Mouse (Mus musculus) heart, adult 2 months (tissue): Measurements from ENCODE around the gene Gm20605. TPM values are rescaled to one million over a fixed set of nuclear protein-coding genes. Genes with fewer than 3 reads are reported as not detected.

Experiments used
- DNase-seq, 2 experiments: peaks; one replicate each; pipeline ENCODE4 v3.0.0; 2021
- H3K27ac ChIP-seq: fragments of 200-600 bp; 2 replicates; pipeline ENCODE4 v1.8.1; 2022
- H3K27me3 ChIP-seq: fragments of 200-500 bp; 2 replicates; pipeline ENCODE4 v1.6.1; 2012; ENCODE audit warnings: mild to moderate bottlenecking, low read length, inconsistent platforms, mixed read lengths; ENCODE audit not compliant: control insufficient read depth, insufficient read depth
- H3K36me3 ChIP-seq: fragments of 200-500 bp; 2 replicates; pipeline ENCODE4 v1.6.1; 2012; ENCODE audit warnings: low read length, inconsistent platforms; ENCODE audit not compliant: control insufficient read depth, insufficient read depth
- H3K4me1 ChIP-seq: fragments of 200-500 bp; 2 replicates; pipeline ENCODE4 v1.6.1; 2011; ENCODE audit warnings: low read length; ENCODE audit not compliant: control insufficient read depth, insufficient read depth
- H3K4me3 ChIP-seq: fragments of 200-600 bp; 2 replicates; pipeline ENCODE4 v1.8.1; 2022
- H3K79me2 ChIP-seq: fragments of 200-500 bp; replicated peaks from 2 replicates; pipeline ENCODE4 v1.6.1; 2012; ENCODE audit warnings: mild to moderate bottlenecking, inconsistent platforms, low read length, moderate library complexity, mixed read lengths; ENCODE audit not compliant: control insufficient read depth, insufficient read depth
- H3K9ac ChIP-seq: fragments of 200-500 bp; 2 replicates; pipeline ENCODE4 v1.6.1; 2012; ENCODE audit warnings: low read depth, mild to moderate bottlenecking, control low read depth, inconsistent platforms, low read length, mixed read lengths
- CTCF ChIP-seq: fragments of 200-600 bp; IDR thresholded peaks from 2 replicates; pipeline ENCODE4 v1.8.1; 2022; ENCODE audit warnings: antibody characterized with exemption, mild to moderate bottlenecking, moderate library complexity
- EP300 ChIP-seq: fragments of 200-500 bp; IDR thresholded peaks from 2 replicates; pipeline ENCODE4 v1.6.1; 2011; ENCODE audit warnings: low read depth, low read length, control low read depth; ENCODE audit not compliant: insufficient read depth
- POLR2A ChIP-seq: fragments of 200-500 bp; IDR thresholded peaks from 2 replicates; pipeline ENCODE4 v1.6.1; 2011; ENCODE audit warnings: mild to moderate bottlenecking, low read depth, low read length, control low read depth; ENCODE audit not compliant: insufficient read depth
- WGBS: fragments of 180-500 bp; shearing (Covaris S2); methylation state at CpG from one replicate; pipeline ENCODE4 v1.1.7; 2018; 5-methylcytosine and 5-hydroxymethylcytosine counted together
- intact Hi-C: fragments of 180-260 bp; cut with DNase I; formaldehyde crosslinking; loops from one replicate; pipeline ENCODE4 v1.15.1; 2025
- polyA plus RNA-seq: library from polyadenylated mRNA; depleted of rRNA; stranded (reverse); fragments of >200 nt; gene quantifications from 2 replicates; pipeline ENCODE4 v1.2.3, GENCODE M21; 2012
- total RNA-seq, 2 experiments: library from RNA; stranded (reverse); gene quantifications; 2 replicates each; pipeline ENCODE4 v1.2.3; 2021

The Gm20605 gene
- total and polyA plus RNA-seq, 3 experiments = 2.8 to 9.5 (median 4.3) TPM

GRCm38 (mm10) chr5:137660064-137660688 is 31.2 kb downstream of the Gm20605 start:
- Histone ChIP-seq H3K9ac (no peak overlapping the region), H3K4me3 (no peak overlapping the region), H3K79me2 (no peaks in the 10 kb centered on the region), H3K27me3 (no peaks in the 10 kb centered on the region), H3K36me3 (peaks cover 6% of the 10 kb centered on the region; the same call in 1 of the 2 replicates), H3K4me1 (peaks cover 12% of the 10 kb centered on the region), H3K27ac (peak overlapping the region; percentile 83)
- peak; percentile 79 to 87 for DNase-seq
- TF ChIP-seq POLR2A = peak; percentile 52
- peak; percentile 78 for TF ChIP-seq EP300
- no peak for TF ChIP-seq CTCF
- 34% methylated on average over 6 of the region's 6 CpGs for WGBS
- intact Hi-C loops = no loop called here

GRCm38 (mm10) chr5:137663057-137663456 is 34.1 kb downstream of the Gm20605 start:
- intact Hi-C loops = no loop called here
- WGBS = 80% methylated on average over 9 of the region's 9 CpGs
- no peaks in the 10 kb centered on the region for H3K27me3 ChIP-seq
- H3K4me1 ChIP-seq = peaks cover 9% of the 10 kb centered on the region
- no peak for TF ChIP-seq CTCF
- no peaks in the 10 kb centered on the region for H3K79me2 ChIP-seq
- peaks cover 6% of the 10 kb centered on the region; the same call in 1 of the 2 replicates for H3K36me3 ChIP-seq
- no peak for DNase-seq
- H3K4me3 ChIP-seq = no peak overlapping the region
- H3K9ac ChIP-seq = no peak overlapping the region
- no peak overlapping the region for H3K27ac ChIP-seq

- no peak overlapping the region for H3K4me3 ChIP-seq
- peak; percentile 63 to 66 for DNase-seq
- 41% methylated on average over 10 of the region's 10 CpGs for WGBS
- no peaks in the 10 kb centered on the region for H3K79me2 ChIP-seq
- H3K4me1 ChIP-seq = peaks cover 20% of the 10 kb centered on the region
- no peaks in the 10 kb centered on the region for H3K27me3 ChIP-seq
- intact Hi-C loops = no loop called here
- peak overlapping the region; percentile 76 for H3K27ac ChIP-seq
- no peak overlapping the region for H3K9ac ChIP-seq
- H3K36me3 ChIP-seq = peaks cover 3% of the 10 kb centered on the region
- TF ChIP-seq POLR2A = no peak
- no peak for TF ChIP-seq CTCF
- no peak for TF ChIP-seq EP300
Observed at GRCm38 (mm10) chr5:137668971-137669370, 40.0 kb downstream of the Gm20605 start.

- DNase-seq = no peak
- no peaks in the 10 kb centered on the region for H3K79me2 ChIP-seq
- peak; percentile 54 for TF ChIP-seq CTCF
- no peak for TF ChIP-seq POLR2A
- peak overlapping the region; percentile 76 for H3K27ac ChIP-seq
- 93% methylated on average over 1 of the region's 1 CpGs for WGBS
- no peaks in the 10 kb centered on the region for H3K27me3 ChIP-seq
- peaks cover 20% of the 10 kb centered on the region for H3K4me1 ChIP-seq
- no peak overlapping the region for H3K9ac ChIP-seq
- H3K4me3 ChIP-seq = no peak overlapping the region
- intact Hi-C loops = no loop called here
- peaks cover 3% of the 10 kb centered on the region for H3K36me3 ChIP-seq
Observed at GRCm38 (mm10) chr5:137670240-137670639, 41.3 kb downstream of the Gm20605 start.

- Histone ChIP-seq H3K27ac (peak overlapping the region; percentile 87), H3K9ac (0 out of 2 replicates have a peak overlapping the region, but pooled peaks have one; percentile 0), H3K4me1 (peaks cover 20% of the 10 kb centered on the region), H3K36me3 (peaks cover 3% of the 10 kb centered on the region), H3K4me3 (no peak overlapping the region), H3K27me3 (no peaks in the 10 kb centered on the region), H3K79me2 (no peaks in the 10 kb centered on the region)
- WGBS = 4% methylated on average over 9 of the region's 9 CpGs
- intact Hi-C loops = no loop called here
- peak; percentile 77 to 86 for DNase-seq
- TF ChIP-seq POLR2A = peak; percentile 59
- peak; percentile 16; the same call in 1 of the 2 replicates for TF ChIP-seq CTCF
- TF ChIP-seq EP300 = peak; percentile 100
Observed at GRCm38 (mm10) chr5:137671443-137672240, 42.7 kb downstream of the Gm20605 start.

- peak in 1 of 2 experiments; percentile 36 for DNase-seq
- intact Hi-C loops = no loop called here
- Histone ChIP-seq H3K4me3 (no peak overlapping the region), H3K9ac (no peak overlapping the region), H3K27me3 (no peaks in the 10 kb centered on the region), H3K27ac (peak overlapping the region; percentile 87), H3K4me1 (peaks cover 20% of the 10 kb centered on the region), H3K79me2 (no peaks in the 10 kb centered on the region), H3K36me3 (peaks cover 3% of the 10 kb centered on the region)
- 69% methylated on average over 5 of the region's 5 CpGs for WGBS
- TF ChIP-seq EP300 = no peak
- no peak for TF ChIP-seq POLR2A
- no peak for TF ChIP-seq CTCF
Observed at GRCm38 (mm10) chr5:137672361-137672760, 43.4 kb downstream of the Gm20605 start.
